Mouse (Mus musculus): ENCODE data around the gene Lrrtm4. TPM values are rescaled to one million over a fixed set of nuclear protein-coding genes. Genes with fewer than 3 reads are reported as not detected.

The Lrrtm4 gene
- polyA plus RNA-seq, 1 experiment from 2014 or later, result 14.8 TPM

DNA sequence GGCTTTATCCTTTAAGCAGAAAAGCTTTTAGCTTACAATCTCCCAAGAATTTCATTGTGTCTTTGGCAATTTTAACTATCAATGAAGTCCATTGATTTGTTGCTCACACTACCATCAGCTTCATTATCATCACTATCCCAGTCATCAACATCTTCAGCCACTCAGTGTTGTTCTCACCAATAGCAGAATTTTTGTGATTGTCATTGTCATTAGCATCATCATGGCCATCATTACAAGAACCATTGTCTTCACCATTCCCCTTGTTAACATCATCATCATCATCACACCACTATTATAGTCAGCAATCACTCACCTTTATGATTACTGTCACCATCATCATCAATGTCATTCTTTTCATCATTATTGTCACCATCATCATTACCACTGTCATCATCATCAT, 344.9 kb downstream of the Lrrtm4 start:
- Histone ChIP-seq H3K4me1 (ENCODE audit: control insufficient read depth, insufficient read depth, low read length) (no peaks in the 10 kb centered on the region), H3K9ac (ENCODE audit: low read length) (no peak overlapping the region), H3K9me3 (replicated peaks; ENCODE audit: control insufficient read depth, low read length) (no peaks in the 10 kb centered on the region), H3K27me3 (replicated peaks; ENCODE audit: control insufficient read depth, insufficient read depth, low read length) (no peaks in the 10 kb centered on the region), H3K27ac (ENCODE audit: low read depth, low read length) (no peak overlapping the region), H3K4me3 (ENCODE audit: low read depth, low read length) (no peak overlapping the region), H3K4me2 (ENCODE audit: low read length) (no peak overlapping the region), H3K36me3 (ENCODE audit: control insufficient read depth, insufficient read depth, low read length) (no peaks in the 10 kb centered on the region)
- no peak for ATAC-seq
- DNase-seq (ENCODE audit: low spot score), result no peak

DNA sequence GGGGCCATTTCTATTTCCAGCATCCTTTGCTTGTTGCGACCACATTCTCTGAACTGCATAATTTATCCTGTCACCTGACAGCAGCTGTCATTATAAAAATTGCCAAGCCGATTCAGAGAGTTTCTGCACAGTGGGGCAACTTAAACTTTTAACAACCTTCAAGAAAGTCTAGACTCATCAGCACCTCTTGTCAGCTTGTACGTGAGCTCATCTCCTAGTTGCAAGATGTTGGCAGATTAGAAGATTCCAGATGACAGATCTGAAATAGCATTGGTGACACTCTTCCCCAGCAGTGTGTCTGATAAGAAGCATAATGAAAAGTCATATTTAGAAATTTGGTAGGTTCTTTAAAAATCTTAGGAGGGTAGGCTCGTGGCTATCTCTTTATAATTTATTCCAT, 347.9 kb downstream of the Lrrtm4 start:
- no peak for ATAC-seq
- WGBS, result 83% methylated on average over 4 of the region's 4 CpGs
- no peaks in the 10 kb centered on the region for H3K4me1 ChIP-seq (ENCODE audit: control insufficient read depth, insufficient read depth, low read length)

DNA sequence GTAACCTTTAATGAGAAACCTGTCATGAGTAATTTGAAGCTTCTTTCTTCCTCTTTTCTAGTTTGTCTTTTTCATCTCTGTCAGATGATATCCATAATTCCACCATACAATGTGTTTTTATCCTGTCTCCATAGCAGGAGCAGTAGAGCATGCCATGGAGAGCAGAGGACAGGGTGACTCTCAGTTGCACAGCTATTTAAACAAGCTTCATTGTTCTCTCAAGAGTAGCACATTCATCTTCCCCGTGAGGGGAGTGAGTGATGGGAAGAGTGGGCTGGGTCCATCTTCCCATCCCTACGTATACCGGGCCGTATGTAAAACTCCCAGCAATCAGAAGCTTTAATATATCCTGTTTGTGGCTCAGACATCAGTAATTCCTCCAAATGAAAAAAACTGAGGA, 370.9 kb downstream of the Lrrtm4 start:
- 63% methylated on average over 4 of the region's 4 CpGs for WGBS
- no peak for ATAC-seq
- H3K9me3 ChIP-seq (replicated peaks; ENCODE audit: control insufficient read depth, low read length), result no peaks in the 10 kb centered on the region

More for the DNA sequence above, 347.9 kb downstream of the Lrrtm4 start:
- Histone ChIP-seq H3K36me3 (ENCODE audit: control insufficient read depth, insufficient read depth, low read length) (no peaks in the 10 kb centered on the region), H3K27me3 (replicated peaks; ENCODE audit: control insufficient read depth, insufficient read depth, low read length) (no peaks in the 10 kb centered on the region), H3K4me2 (ENCODE audit: low read length) (no peak overlapping the region), H3K9me3 (replicated peaks; ENCODE audit: control insufficient read depth, low read length) (no peaks in the 10 kb centered on the region), H3K27ac (ENCODE audit: low read depth, low read length) (no peak overlapping the region), H3K4me3 (ENCODE audit: low read depth, low read length) (no peak overlapping the region), H3K9ac (ENCODE audit: low read length) (no peak overlapping the region)
- no peak for DNase-seq (ENCODE audit: low spot score)

DNA sequence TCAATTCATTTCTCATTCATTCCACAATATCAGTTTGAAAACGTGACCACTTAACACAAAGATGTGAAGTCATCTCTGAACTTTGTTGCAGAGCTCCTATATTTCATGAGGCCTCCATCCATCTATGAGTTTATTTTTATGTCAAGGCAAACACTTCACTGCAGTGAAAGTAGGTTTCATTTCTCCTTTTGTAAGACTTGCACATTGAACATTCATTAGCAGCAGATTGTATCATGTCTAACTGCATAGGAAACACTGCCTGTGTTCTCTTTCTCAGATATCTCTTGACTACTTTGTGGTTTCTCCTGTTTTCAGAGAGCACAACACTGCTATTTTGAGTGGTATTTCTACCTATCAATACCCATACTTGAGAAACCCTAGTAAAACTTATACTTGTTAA, 388.1 kb downstream of the Lrrtm4 start:
- ATAC-seq (no peak), DNase-seq (ENCODE audit: low spot score) (no peak)
- 86% methylated on average over 1 of the region's 1 CpGs for WGBS

More for the DNA sequence above, 370.9 kb downstream of the Lrrtm4 start:
- no peak overlapping the region for H3K9ac ChIP-seq (ENCODE audit: low read length)
- no peak overlapping the region for H3K4me2 ChIP-seq (ENCODE audit: low read length)
- no peak overlapping the region for H3K27ac ChIP-seq (ENCODE audit: low read depth, low read length)
- H3K27me3 ChIP-seq (replicated peaks; ENCODE audit: control insufficient read depth, insufficient read depth, low read length), result no peaks in the 10 kb centered on the region
- H3K4me1 ChIP-seq (ENCODE audit: control insufficient read depth, insufficient read depth, low read length), result no peaks in the 10 kb centered on the region
- no peak overlapping the region for H3K4me3 ChIP-seq (ENCODE audit: low read depth, low read length)
- DNase-seq (ENCODE audit: low spot score), result no peak
- H3K36me3 ChIP-seq (ENCODE audit: control insufficient read depth, insufficient read depth, low read length), result no peaks in the 10 kb centered on the region

DNA sequence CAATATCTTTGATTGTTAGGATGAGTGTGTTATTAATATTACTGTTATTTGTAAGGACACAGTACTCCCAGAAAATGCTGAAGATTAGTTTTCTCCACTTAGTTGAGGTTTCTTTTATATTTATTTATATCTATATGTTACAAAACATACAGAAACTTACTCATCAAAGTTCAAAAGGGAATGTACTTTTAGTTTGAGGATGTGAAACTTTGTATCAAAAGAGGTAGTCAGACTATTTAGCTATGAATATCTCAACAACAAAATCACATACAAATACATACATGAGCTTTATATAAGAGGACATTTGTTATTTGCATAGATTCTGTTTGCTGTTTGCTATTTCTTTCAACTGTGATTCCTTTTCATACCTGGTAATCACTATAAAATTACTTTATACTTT, 421.5 kb downstream of the Lrrtm4 start:
- H3K9me3 ChIP-seq (replicated peaks; ENCODE audit: control insufficient read depth, low read length), result no peaks in the 10 kb centered on the region
- no peaks in the 10 kb centered on the region for H3K4me1 ChIP-seq (ENCODE audit: control insufficient read depth, insufficient read depth, low read length)
- H3K4me2 ChIP-seq (ENCODE audit: low read length), result no peak overlapping the region
- H3K4me3 ChIP-seq (ENCODE audit: low read depth, low read length), result no peak overlapping the region
- H3K27ac ChIP-seq (ENCODE audit: low read depth, low read length), result no peak overlapping the region
- H3K36me3 ChIP-seq (ENCODE audit: control insufficient read depth, insufficient read depth, low read length), result no peaks in the 10 kb centered on the region
- DNase-seq (ENCODE audit: low spot score) (no peak), ATAC-seq (no peak)
- H3K9ac ChIP-seq (ENCODE audit: low read length), result no peak overlapping the region
- no peaks in the 10 kb centered on the region for H3K27me3 ChIP-seq (replicated peaks; ENCODE audit: control insufficient read depth, insufficient read depth, low read length)

More for the DNA sequence above, 388.1 kb downstream of the Lrrtm4 start:
- H3K9ac ChIP-seq (ENCODE audit: low read length), result no peak overlapping the region
- no peak overlapping the region for H3K4me3 ChIP-seq (ENCODE audit: low read depth, low read length)
- H3K4me2 ChIP-seq (ENCODE audit: low read length), result no peak overlapping the region
- H3K27ac ChIP-seq (ENCODE audit: low read depth, low read length), result no peak overlapping the region
- H3K9me3 ChIP-seq (replicated peaks; ENCODE audit: control insufficient read depth, low read length), result no peaks in the 10 kb centered on the region
- H3K4me1 ChIP-seq (ENCODE audit: control insufficient read depth, insufficient read depth, low read length), result no peaks in the 10 kb centered on the region
- no peaks in the 10 kb centered on the region for H3K27me3 ChIP-seq (replicated peaks; ENCODE audit: control insufficient read depth, insufficient read depth, low read length)
- H3K36me3 ChIP-seq (ENCODE audit: control insufficient read depth, insufficient read depth, low read length), result no peaks in the 10 kb centered on the region

DNA sequence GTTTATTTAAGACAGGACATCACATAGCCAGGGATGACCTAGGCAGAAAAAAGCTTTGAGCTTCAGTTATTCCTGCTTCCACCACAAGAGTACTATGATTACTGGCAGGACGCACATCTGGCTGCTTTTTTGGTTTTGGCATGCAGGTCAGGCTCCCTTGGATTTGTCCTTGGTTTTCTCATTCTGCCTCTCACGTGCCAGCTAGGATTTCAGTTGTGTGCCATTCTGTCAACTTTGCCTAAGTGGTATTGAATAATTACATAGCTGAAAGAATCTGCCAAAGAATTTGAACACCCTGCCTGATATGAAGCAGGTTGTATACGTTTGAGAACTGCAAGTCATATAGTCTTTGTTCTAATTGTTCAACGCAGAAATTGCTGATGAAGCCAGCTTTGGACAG, 451.9 kb downstream of the Lrrtm4 start:
- Histone ChIP-seq H3K27ac (ENCODE audit: low read depth, low read length) (no peak overlapping the region), H3K4me2 (ENCODE audit: low read length) (no peak overlapping the region), H3K27me3 (replicated peaks; ENCODE audit: control insufficient read depth, insufficient read depth, low read length) (no peaks in the 10 kb centered on the region), H3K9ac (ENCODE audit: low read length) (no peak overlapping the region), H3K36me3 (ENCODE audit: control insufficient read depth, insufficient read depth, low read length) (no peaks in the 10 kb centered on the region), H3K4me1 (ENCODE audit: control insufficient read depth, insufficient read depth, low read length) (no peaks in the 10 kb centered on the region), H3K9me3 (replicated peaks; ENCODE audit: control insufficient read depth, low read length) (no peaks in the 10 kb centered on the region), H3K4me3 (ENCODE audit: low read depth, low read length) (no peak overlapping the region)
- 66% methylated on average over 4 of the region's 4 CpGs for WGBS
- ATAC-seq, result no peak
- no peak for DNase-seq (ENCODE audit: low spot score)

DNA sequence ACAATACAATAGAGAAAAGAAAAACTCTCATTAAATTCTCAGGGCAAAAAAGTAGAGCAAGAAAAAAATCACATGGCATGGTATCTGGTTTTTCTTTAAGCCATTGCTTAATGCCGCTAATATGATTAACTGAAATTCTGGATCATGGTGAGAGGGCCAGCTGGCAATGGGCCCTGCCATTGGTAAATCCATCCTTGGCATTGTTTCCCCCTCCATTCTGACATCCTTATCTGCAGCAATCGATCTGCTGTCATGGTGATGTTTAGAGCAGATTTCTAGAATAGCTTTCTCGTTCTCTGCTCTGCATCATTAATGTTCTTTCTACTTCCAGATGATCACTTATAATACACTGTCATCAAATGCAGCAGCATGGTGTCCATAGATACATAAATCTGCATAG, 457.5 kb downstream of the Lrrtm4 start:
- H3K9ac ChIP-seq (ENCODE audit: low read length), result no peak overlapping the region
- no peaks in the 10 kb centered on the region for H3K9me3 ChIP-seq (replicated peaks; ENCODE audit: control insufficient read depth, low read length)
- no peaks in the 10 kb centered on the region for H3K36me3 ChIP-seq (ENCODE audit: control insufficient read depth, insufficient read depth, low read length)
- peaks cover 3% of the 10 kb centered on the region; the same call in 1 of the 2 replicates for H3K4me1 ChIP-seq (ENCODE audit: control insufficient read depth, insufficient read depth, low read length)
- no peaks in the 10 kb centered on the region for H3K27me3 ChIP-seq (replicated peaks; ENCODE audit: control insufficient read depth, insufficient read depth, low read length)
- H3K4me2 ChIP-seq (ENCODE audit: low read length), result no peak overlapping the region
- no peak overlapping the region for H3K27ac ChIP-seq (ENCODE audit: low read depth, low read length)
- DNase-seq (ENCODE audit: low spot score) (peak; percentile 24), ATAC-seq (no peak)
- no peak overlapping the region for H3K4me3 ChIP-seq (ENCODE audit: low read depth, low read length)
- 66% methylated on average over 3 of the region's 3 CpGs for WGBS

DNA sequence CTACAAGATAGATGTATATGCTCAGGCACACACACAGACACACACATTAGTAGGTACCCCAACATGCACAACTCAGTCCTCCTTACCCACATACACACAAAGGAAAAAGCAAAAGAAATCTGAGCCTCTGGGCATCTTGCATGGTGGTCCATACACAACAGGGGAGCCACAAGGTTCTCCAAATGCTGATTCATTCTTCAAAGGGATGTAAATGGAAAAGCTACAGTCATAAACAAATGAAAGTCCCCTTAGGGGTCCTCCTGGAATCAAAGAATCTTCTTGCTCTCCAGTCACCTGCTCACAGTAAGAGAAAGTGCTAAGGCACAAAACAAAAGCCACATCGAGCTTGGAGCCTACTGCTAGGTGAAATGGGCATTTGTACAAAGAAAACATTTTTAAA, 526.3 kb downstream of the Lrrtm4 start:
- Histone ChIP-seq H3K27me3 (replicated peaks; ENCODE audit: control insufficient read depth, insufficient read depth, low read length) (no peaks in the 10 kb centered on the region), H3K4me2 (ENCODE audit: low read length) (no peak overlapping the region), H3K36me3 (ENCODE audit: control insufficient read depth, insufficient read depth, low read length) (no peaks in the 10 kb centered on the region), H3K4me3 (ENCODE audit: low read depth, low read length) (no peak overlapping the region), H3K9me3 (replicated peaks; ENCODE audit: control insufficient read depth, low read length) (no peaks in the 10 kb centered on the region), H3K9ac (ENCODE audit: low read length) (no peak overlapping the region), H3K4me1 (ENCODE audit: control insufficient read depth, insufficient read depth, low read length) (no peaks in the 10 kb centered on the region), H3K27ac (ENCODE audit: low read depth, low read length) (no peak overlapping the region)
- ATAC-seq (no peak), DNase-seq (ENCODE audit: low spot score) (no peak)
- WGBS, result 5% methylated on average over 1 of the region's 1 CpGs

DNA sequence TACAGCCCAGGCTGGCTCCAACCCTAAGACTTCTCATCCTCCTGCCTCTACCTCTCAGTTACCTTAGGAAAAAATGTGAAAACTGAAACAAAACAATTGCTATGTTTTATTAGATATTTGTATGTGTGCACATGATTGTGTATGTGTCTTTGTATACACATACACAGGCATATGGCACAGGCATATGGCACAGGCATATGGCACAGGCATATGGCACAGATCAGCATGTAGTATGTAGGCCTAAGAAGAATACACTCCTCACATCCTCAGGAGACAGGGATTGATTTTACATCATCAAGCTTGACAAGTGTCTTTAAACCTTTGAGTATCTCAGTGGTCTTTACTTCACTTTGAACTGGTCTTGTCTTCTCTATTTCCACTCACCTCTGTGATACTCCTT, 531.2 kb downstream of the Lrrtm4 start:
- no peaks in the 10 kb centered on the region for H3K4me1 ChIP-seq (ENCODE audit: control insufficient read depth, insufficient read depth, low read length)
- DNase-seq (ENCODE audit: low spot score), result peak; percentile 13
- no peak overlapping the region for H3K4me2 ChIP-seq (ENCODE audit: low read length)

DNA sequence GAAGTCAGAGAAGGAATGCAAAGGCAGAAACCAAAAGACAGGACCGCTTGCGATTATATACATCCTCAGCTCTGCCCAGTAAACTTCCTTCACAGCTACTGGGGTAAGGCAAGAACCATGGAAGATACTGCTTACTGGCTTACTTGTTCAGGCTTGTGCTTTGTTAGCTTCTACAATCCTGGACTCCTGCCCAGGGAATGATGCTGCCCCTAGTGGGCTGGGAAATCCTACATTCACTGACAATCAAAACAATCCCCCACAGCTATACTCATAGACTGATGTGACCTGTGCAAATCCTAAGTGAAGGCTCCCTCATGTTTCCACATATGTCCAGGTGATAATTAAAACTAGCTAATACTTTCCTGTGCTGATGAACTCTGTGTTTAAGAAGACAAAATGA, 534.7 kb downstream of the Lrrtm4 start:
- H3K27me3 ChIP-seq (replicated peaks; ENCODE audit: control insufficient read depth, insufficient read depth, low read length), result no peaks in the 10 kb centered on the region
- H3K27ac ChIP-seq (ENCODE audit: low read depth, low read length), result no peak overlapping the region
- DNase-seq (ENCODE audit: low spot score) (no peak), ATAC-seq (no peak)
- no peaks in the 10 kb centered on the region for H3K9me3 ChIP-seq (replicated peaks; ENCODE audit: control insufficient read depth, low read length)
- H3K4me2 ChIP-seq (ENCODE audit: low read length), result no peak overlapping the region
- 88% methylated on average over 2 of the region's 2 CpGs for WGBS
- no peak overlapping the region for H3K9ac ChIP-seq (ENCODE audit: low read length)
- no peaks in the 10 kb centered on the region for H3K4me1 ChIP-seq (ENCODE audit: control insufficient read depth, insufficient read depth, low read length)
- H3K36me3 ChIP-seq (ENCODE audit: control insufficient read depth, insufficient read depth, low read length), result no peaks in the 10 kb centered on the region
- H3K4me3 ChIP-seq (ENCODE audit: low read depth, low read length), result no peak overlapping the region

More for the DNA sequence above, 531.2 kb downstream of the Lrrtm4 start:
- H3K27ac ChIP-seq (ENCODE audit: low read depth, low read length), result no peak overlapping the region
- no peak overlapping the region for H3K9ac ChIP-seq (ENCODE audit: low read length)
- ATAC-seq, result no peak
- no peaks in the 10 kb centered on the region for H3K27me3 ChIP-seq (replicated peaks; ENCODE audit: control insufficient read depth, insufficient read depth, low read length)
- no peaks in the 10 kb centered on the region for H3K36me3 ChIP-seq (ENCODE audit: control insufficient read depth, insufficient read depth, low read length)
- H3K4me3 ChIP-seq (ENCODE audit: low read depth, low read length), result no peak overlapping the region
- no peaks in the 10 kb centered on the region for H3K9me3 ChIP-seq (replicated peaks; ENCODE audit: control insufficient read depth, low read length)

All from forebrain, embryonic 14.5 days (tissue).